Mouse (Mus musculus): ENCODE measurements around the gene Aak1. TPM values are rescaled to one million over a fixed set of nuclear protein-coding genes. Genes with fewer than 3 reads are reported as not detected.

Gene Aak1
- polyA plus RNA-seq, 1 experiment from 2014 or later = 13.3 TPM

GRCm38 (mm10) chr6:86948746-86949145 lies 99.4 kb downstream of the Aak1 start:
- Histone ChIP-seq H3K27me3 (replicated peaks; ENCODE audit: low read depth, poor library complexity, severe bottlenecking) (no peaks in the 10 kb centered on the region), H3K27ac (replicated peaks) (no peak overlapping the region), H3K36me3 (replicated peaks) (peaks cover 66% of the 10 kb centered on the region), H3K4me1 (no peaks in the 10 kb centered on the region), H3K4me3 (no peak overlapping the region), H3K9me3 (no peaks in the 10 kb centered on the region)
- no peak for DNase-seq (ENCODE audit: low spot score)
- WGBS = 89% methylated on average over 2 of the region's 2 CpGs

DNA sequence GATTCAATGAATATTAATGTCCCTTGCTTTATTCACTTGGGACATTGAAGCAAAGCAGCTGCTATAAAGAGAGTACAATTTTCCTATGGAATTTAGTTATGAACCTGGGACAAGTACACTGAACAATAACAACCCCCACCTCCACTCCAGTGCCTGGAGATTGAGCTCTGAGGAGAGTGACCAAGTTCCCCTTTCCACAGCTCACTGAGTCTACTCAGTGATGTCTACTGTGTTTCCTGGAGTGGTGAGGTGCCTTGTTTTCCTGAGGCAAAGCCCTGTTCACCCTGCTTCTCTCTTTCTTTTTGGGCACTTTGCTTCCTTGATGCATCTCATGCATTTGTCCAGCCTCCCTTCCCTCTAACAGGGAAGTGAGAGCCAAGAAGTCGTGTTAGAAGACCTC lies 100.8 kb downstream of the Aak1 start:
- Histone ChIP-seq H3K9me3 (no peaks in the 10 kb centered on the region), H3K27me3 (replicated peaks; ENCODE audit: low read depth, poor library complexity, severe bottlenecking) (no peaks in the 10 kb centered on the region), H3K4me1 (no peaks in the 10 kb centered on the region), H3K36me3 (replicated peaks) (peaks cover 66% of the 10 kb centered on the region), H3K4me3 (no peak overlapping the region), H3K27ac (replicated peaks) (no peak overlapping the region)
- WGBS = 64% methylated on average over 1 of the region's 1 CpGs
- no peak for DNase-seq (ENCODE audit: low spot score)

DNA sequence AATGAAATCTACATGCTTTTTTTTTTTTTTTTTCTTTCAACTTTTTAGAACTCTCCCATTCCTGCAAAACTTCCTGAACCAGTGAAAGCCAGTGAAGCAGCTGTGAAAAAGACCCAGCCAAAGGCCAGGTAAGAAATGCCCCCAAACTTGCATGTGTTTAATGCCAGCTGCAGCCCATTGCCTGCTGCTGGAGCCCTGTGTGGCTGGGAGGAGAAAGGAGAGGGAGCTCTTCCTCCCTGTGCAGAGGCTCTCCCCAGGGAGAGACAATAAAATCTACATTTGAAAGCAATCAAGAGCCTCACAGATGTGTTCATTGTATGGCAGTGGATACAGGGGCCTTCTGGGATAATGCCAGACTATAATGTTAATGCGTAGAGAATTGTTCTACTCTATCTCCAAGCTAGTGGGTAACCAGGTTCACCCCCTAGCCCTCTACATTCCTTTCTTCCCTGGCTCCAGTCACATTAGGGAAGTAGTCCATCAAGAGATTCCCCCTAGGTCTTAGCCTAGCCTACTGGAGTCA lies 101.5 kb downstream of the Aak1 start:
- H3K27me3 ChIP-seq (replicated peaks; ENCODE audit: low read depth, poor library complexity, severe bottlenecking) = no peaks in the 10 kb centered on the region
- H3K4me3 ChIP-seq = no peak overlapping the region
- no peak overlapping the region for H3K27ac ChIP-seq (replicated peaks)
- no peaks in the 10 kb centered on the region for H3K9me3 ChIP-seq
- peaks cover 66% of the 10 kb centered on the region for H3K36me3 ChIP-seq (replicated peaks)
- H3K4me1 ChIP-seq = no peaks in the 10 kb centered on the region
- 91% methylated on average over 1 of the region's 1 CpGs for WGBS
- DNase-seq (ENCODE audit: low spot score) = no peak

- WGBS = 85% methylated on average over 3 of the region's 3 CpGs
- Histone ChIP-seq H3K27me3 (replicated peaks; ENCODE audit: low read depth, poor library complexity, severe bottlenecking) (no peaks in the 10 kb centered on the region), H3K4me3 (no peak overlapping the region), H3K27ac (replicated peaks) (no peak overlapping the region), H3K9me3 (no peaks in the 10 kb centered on the region), H3K4me1 (no peaks in the 10 kb centered on the region), H3K36me3 (replicated peaks) (peaks cover 80% of the 10 kb centered on the region)
- no peak for DNase-seq (ENCODE audit: low spot score)
Observed at GRCm38 (mm10) chr6:86955741-86956140, 106.4 kb downstream of the Aak1 start.

DNA sequence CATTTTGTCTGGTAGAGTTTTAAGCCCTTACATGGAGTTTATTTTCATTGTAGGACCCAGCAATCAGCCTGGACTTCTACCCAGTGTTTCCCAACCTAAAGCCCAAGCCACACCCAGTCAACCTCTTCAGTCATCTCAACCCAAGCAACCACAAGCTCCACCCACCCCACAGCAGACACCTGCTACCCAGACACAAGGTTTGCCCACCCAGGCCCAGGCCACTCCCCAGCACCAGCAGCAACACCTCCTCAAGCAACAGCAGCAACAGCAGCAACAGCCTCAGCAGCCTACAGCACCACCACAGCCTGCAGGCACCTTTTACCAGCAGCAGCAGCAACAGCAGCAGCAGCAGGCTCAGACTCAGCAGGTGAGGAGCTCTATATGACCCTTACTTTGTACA lies 106.9 kb downstream of the Aak1 start:
- H3K4me3 ChIP-seq = no peak overlapping the region
- no peak for DNase-seq (ENCODE audit: low spot score)
- H3K27me3 ChIP-seq (replicated peaks; ENCODE audit: low read depth, poor library complexity, severe bottlenecking) = no peaks in the 10 kb centered on the region
- peaks cover 80% of the 10 kb centered on the region for H3K36me3 ChIP-seq (replicated peaks)
- H3K27ac ChIP-seq (replicated peaks) = no peak overlapping the region
- H3K4me1 ChIP-seq = no peaks in the 10 kb centered on the region
- H3K9me3 ChIP-seq = no peaks in the 10 kb centered on the region

DNA sequence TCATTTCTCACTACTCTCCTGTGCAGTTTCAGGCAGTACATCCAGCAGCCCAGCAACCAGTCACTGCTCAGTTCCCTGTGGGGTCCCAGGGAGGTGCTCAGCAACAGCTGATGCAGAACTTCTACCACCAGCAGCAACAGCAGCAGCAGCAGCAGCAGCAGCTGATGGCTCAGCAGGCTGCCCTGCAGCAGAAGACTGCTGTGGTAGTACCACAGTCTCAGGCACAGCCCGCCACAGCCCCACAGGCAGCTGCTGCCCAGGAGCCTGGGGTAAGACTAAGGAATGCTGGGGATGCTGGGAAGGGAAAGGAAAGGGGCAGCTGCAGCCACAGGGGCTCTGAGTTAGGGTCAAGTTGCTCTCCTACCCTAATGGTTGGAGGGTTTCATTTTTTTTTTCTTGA lies 109.7 kb downstream of the Aak1 start:
- 72% methylated on average over 1 of the region's 1 CpGs for WGBS
- H3K27ac ChIP-seq (replicated peaks) = no peak overlapping the region
- H3K9me3 ChIP-seq = no peaks in the 10 kb centered on the region

GRCm38 (mm10) chr6:86963987-86964685 lies 114.8 kb downstream of the Aak1 start:
- H3K4me3 ChIP-seq = no peak overlapping the region
- H3K4me1 ChIP-seq = no peaks in the 10 kb centered on the region
- WGBS = 89% methylated on average over 7 of the region's 7 CpGs
- DNase-seq (ENCODE audit: low spot score) = no peak
- H3K9me3 ChIP-seq = no peaks in the 10 kb centered on the region
- H3K27ac ChIP-seq (replicated peaks) = no peak overlapping the region
- no peaks in the 10 kb centered on the region for H3K27me3 ChIP-seq (replicated peaks; ENCODE audit: low read depth, poor library complexity, severe bottlenecking)
- H3K36me3 ChIP-seq (replicated peaks) = peaks cover 94% of the 10 kb centered on the region

More for the DNA sequence above, 109.7 kb downstream of the Aak1 start:
- H3K27me3 ChIP-seq (replicated peaks; ENCODE audit: low read depth, poor library complexity, severe bottlenecking) = no peaks in the 10 kb centered on the region
- peaks cover 85% of the 10 kb centered on the region for H3K36me3 ChIP-seq (replicated peaks)
- H3K4me1 ChIP-seq = no peaks in the 10 kb centered on the region
- DNase-seq (ENCODE audit: low spot score) = no peak
- no peak overlapping the region for H3K4me3 ChIP-seq

GRCm38 (mm10) chr6:86967166-86967565 lies 117.8 kb downstream of the Aak1 start:
- H3K36me3 ChIP-seq (replicated peaks) = peaks cover 89% of the 10 kb centered on the region
- DNase-seq (ENCODE audit: low spot score) = no peak
- no peak overlapping the region for H3K4me3 ChIP-seq
- no peaks in the 10 kb centered on the region for H3K9me3 ChIP-seq
- WGBS = 81% methylated on average over 2 of the region's 2 CpGs
- H3K27ac ChIP-seq (replicated peaks) = no peak overlapping the region
- no peaks in the 10 kb centered on the region for H3K4me1 ChIP-seq
- H3K27me3 ChIP-seq (replicated peaks; ENCODE audit: low read depth, poor library complexity, severe bottlenecking) = no peaks in the 10 kb centered on the region

DNA sequence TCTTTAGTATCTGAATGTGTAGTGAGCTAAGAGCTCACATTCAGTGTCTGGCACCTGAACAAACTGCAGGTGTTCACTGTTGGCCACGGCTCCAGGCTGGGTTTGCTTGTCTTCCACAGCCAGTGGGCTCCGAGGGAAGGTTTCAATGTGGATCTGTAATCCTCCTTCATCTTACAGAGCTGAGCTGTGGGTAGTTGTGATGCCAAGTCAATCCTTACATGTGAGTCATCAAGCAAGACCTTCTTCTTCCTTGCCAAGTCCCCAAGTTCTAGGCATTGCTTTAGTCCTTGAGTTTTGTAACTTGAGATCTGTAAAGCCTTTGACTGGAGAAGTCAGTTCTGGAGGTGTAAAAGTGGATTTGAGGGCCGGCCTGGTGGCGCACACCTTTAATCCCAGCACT lies 124.6 kb downstream of the Aak1 start:
- H3K4me3 ChIP-seq = no peak overlapping the region
- no peak overlapping the region for H3K27ac ChIP-seq (replicated peaks)
- no peaks in the 10 kb centered on the region for H3K9me3 ChIP-seq
- H3K36me3 ChIP-seq (replicated peaks) = peaks cover 69% of the 10 kb centered on the region
- WGBS = 90% methylated on average over 4 of the region's 4 CpGs
- no peak for DNase-seq (ENCODE audit: low spot score)
- H3K27me3 ChIP-seq (replicated peaks; ENCODE audit: low read depth, poor library complexity, severe bottlenecking) = no peaks in the 10 kb centered on the region
- H3K4me1 ChIP-seq = no peaks in the 10 kb centered on the region

GRCm38 (mm10) chr6:86978156-86978908 lies 129.0 kb downstream of the Aak1 start:
- Histone ChIP-seq H3K27ac (replicated peaks) (no peak overlapping the region), H3K4me3 (no peak overlapping the region), H3K9me3 (no peaks in the 10 kb centered on the region), H3K36me3 (replicated peaks) (peaks cover 52% of the 10 kb centered on the region), H3K27me3 (replicated peaks; ENCODE audit: low read depth, poor library complexity, severe bottlenecking) (no peaks in the 10 kb centered on the region), H3K4me1 (no peaks in the 10 kb centered on the region)
- DNase-seq (ENCODE audit: low spot score) = no peak
- WGBS = 90% methylated on average over 8 of the region's 8 CpGs

DNA sequence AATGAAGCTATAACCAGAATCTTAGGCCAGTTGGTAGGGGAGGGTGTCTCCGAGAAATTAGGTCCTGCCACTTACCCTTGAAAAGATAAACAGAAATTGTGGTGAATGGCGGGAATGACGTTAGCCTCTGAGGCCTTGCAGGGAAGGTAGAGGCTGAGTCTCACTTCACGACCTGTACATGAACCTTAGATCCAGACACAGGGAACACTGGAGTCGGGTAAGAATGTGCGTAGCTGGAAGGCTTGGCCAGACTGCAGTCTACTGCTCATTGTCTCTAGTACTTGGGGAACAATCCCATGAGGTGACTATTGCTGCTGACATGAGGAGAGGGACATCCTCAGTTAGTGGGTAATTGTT lies 129.6 kb downstream of the Aak1 start:
- no peak for DNase-seq (ENCODE audit: low spot score)
- Histone ChIP-seq H3K27me3 (replicated peaks; ENCODE audit: low read depth, poor library complexity, severe bottlenecking) (no peaks in the 10 kb centered on the region), H3K4me3 (no peak overlapping the region), H3K27ac (replicated peaks) (no peak overlapping the region), H3K36me3 (replicated peaks) (peaks cover 50% of the 10 kb centered on the region), H3K4me1 (no peaks in the 10 kb centered on the region), H3K9me3 (no peaks in the 10 kb centered on the region)
- WGBS = 86% methylated on average over 6 of the region's 6 CpGs

GRCm38 (mm10) chr6:86981206-86981605 lies 131.9 kb downstream of the Aak1 start:
- no peaks in the 10 kb centered on the region for H3K9me3 ChIP-seq
- H3K27me3 ChIP-seq (replicated peaks; ENCODE audit: low read depth, poor library complexity, severe bottlenecking) = no peaks in the 10 kb centered on the region
- H3K27ac ChIP-seq (replicated peaks) = no peak overlapping the region
- DNase-seq (ENCODE audit: low spot score) = no peak
- peaks cover 42% of the 10 kb centered on the region for H3K36me3 ChIP-seq (replicated peaks)
- no peaks in the 10 kb centered on the region for H3K4me1 ChIP-seq
- 79% methylated on average over 2 of the region's 2 CpGs for WGBS
- no peak overlapping the region for H3K4me3 ChIP-seq
